Mouse (Mus musculus) heart, postnatal 0 days (tissue): ENCODE measurements around the gene Dxo. TPM values are rescaled to one million over a fixed set of nuclear protein-coding genes. Genes with fewer than 3 reads are reported as not detected.
"Not testable (repeated sequence)": the region's sequence is repeated elsewhere in the genome, so short reads cannot be mapped to it uniquely, and the experiment has no call there.

Source experiments
- ATAC-seq: fragments of 200-750 bp; cut with Nextera tagmentation; 2 replicates; pipeline ENCODE4 v1.8.0; 2017; ENCODE audit warnings: low read depth, moderate number of reproducible peaks, moderate library complexity; ENCODE audit not compliant: insufficient read depth
- DNase-seq: peaks from one replicate; pipeline ENCODE4 v3.0.0-alpha.2; 2016; ENCODE audit warnings: low spot score
- H3K27ac ChIP-seq: fragments of 300-500 bp; sonication (generic); 2 replicates; pipeline ENCODE4 v1.5.1; 2014; ENCODE audit warnings: low read depth, mild to moderate bottlenecking
- H3K27me3 ChIP-seq: fragments of 300-500 bp; sonication (generic); 2 replicates; pipeline ENCODE4 v1.6.1; 2014; ENCODE audit warnings: low read length, mixed read lengths; ENCODE audit not compliant: control insufficient read depth, insufficient read depth
- H3K36me3 ChIP-seq: fragments of 300-500 bp; sonication (generic); replicated peaks from 2 replicates; pipeline ENCODE4 v1.6.1; 2014; ENCODE audit warnings: low read length, mixed read lengths; ENCODE audit not compliant: control insufficient read depth, insufficient read depth
- H3K4me1 ChIP-seq: fragments of 300-500 bp; sonication (generic); 2 replicates; pipeline ENCODE4 v1.6.1; 2014; ENCODE audit warnings: antibody characterized with exemption; ENCODE audit not compliant: control insufficient read depth, insufficient read depth
- H3K4me2 ChIP-seq: fragments of 300-500 bp; sonication (generic); 2 replicates; pipeline ENCODE4 v1.6.1; 2014; ENCODE audit warnings: low read depth, mild to moderate bottlenecking, low read length, moderate library complexity
- H3K4me3 ChIP-seq: fragments of 300-500 bp; sonication (generic); 2 replicates; pipeline ENCODE4 v1.5.1; 2014; ENCODE audit warnings: low read depth, low read length
- H3K9ac ChIP-seq: fragments of 300-500 bp; sonication (generic); replicated peaks from 2 replicates; pipeline ENCODE4 v1.6.1; 2014; ENCODE audit warnings: low read depth, low read length, mixed read lengths
- H3K9me3 ChIP-seq: fragments of 300-500 bp; sonication (generic); replicated peaks from 2 replicates; pipeline ENCODE4 v1.6.1; 2016; ENCODE audit warnings: low read length; ENCODE audit not compliant: control insufficient read depth
- CTCF ChIP-seq: IDR thresholded peaks from 2 replicates; pipeline ENCODE4 v1.5.1; 2016; ENCODE audit warnings: antibody characterized with exemption, control low read depth, low read depth
- EP300 ChIP-seq: IDR thresholded peaks from 2 replicates; pipeline ENCODE4 v1.6.1; 2016; ENCODE audit warnings: antibody characterized with exemption, low read depth
- WGBS: fragments of 180-500 bp; shearing (Covaris S2); extraction: QIAGEN DNeasy Blood & Tissue Kit; methylation state at CpG from one replicate; pipeline ENCODE4 v1.1.7; 2014; 5-methylcytosine and 5-hydroxymethylcytosine counted together
- polyA plus RNA-seq: library from polyadenylated mRNA; unstranded; fragments of >200 nt; fragmentation: Nextera tagmentation; extraction: Ambion mirVana; gene quantifications from 2 replicates; pipeline ENCODE4 v1.2.1, GENCODE M21; 2015
- total RNA-seq: library from RNA; depleted of rRNA; stranded (reverse); fragments of >200 nt; gene quantifications from 2 replicates; pipeline ENCODE4 v1.2.3, GENCODE M21; 2014; ENCODE audit warnings: low replicate concordance; rRNA removed

The Dxo gene
- total RNA-seq (19.2 and 22.3 TPM in 2 replicates), polyA plus RNA-seq (23.0 and 24.3 TPM in 2 replicates)

DNA sequence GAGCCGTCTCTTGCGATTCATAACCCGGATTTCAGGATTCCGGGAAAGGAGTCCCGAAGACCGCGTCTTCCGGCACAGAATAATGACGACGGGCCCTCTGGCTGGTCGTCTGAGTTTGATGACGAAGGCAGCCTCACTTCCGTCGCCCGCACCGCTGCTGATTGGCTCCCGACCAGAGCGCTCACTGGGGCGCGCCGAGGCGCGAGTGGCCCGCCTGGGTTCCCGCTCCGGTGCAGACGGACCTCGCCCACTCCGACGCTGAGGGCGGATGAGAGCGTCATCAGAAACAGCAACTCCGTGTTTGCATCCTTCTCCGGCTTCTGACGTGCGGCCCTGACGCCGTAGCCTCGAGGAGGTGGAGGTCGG, at the start of gene Dxo, which contains the start of gene Stk19:
Dxo (plus strand) TSS at position 164 of the 366 bp plus-strand sequence.
Stk19 (minus strand) TSS at position 90 of the 366 bp plus-strand sequence.
- Histone ChIP-seq H3K27me3 (no peaks in the 10 kb centered on the region), H3K36me3 (peaks cover 49% of the 10 kb centered on the region), H3K9ac (peak within 1 kb of the TSS; percentile 56), H3K4me3 (peak within 1 kb of the TSS; percentile 82), H3K9me3 (no peaks in the 10 kb centered on the region), H3K4me1 (peaks cover 17% of the 10 kb centered on the region), H3K4me2 (peak within 1 kb of the TSS; percentile 89), H3K27ac (peak within 1 kb of the TSS; percentile 59)
- ATAC-seq (peak; percentile 94), DNase-seq (peak; percentile 93)
- under 1% methylated on average over 40 of the region's 40 CpGs for WGBS
- TF ChIP-seq EP300 (0 out of 2 replicates have a peak, but pooled peaks have one; percentile 40), CTCF (no peak)

DNA sequence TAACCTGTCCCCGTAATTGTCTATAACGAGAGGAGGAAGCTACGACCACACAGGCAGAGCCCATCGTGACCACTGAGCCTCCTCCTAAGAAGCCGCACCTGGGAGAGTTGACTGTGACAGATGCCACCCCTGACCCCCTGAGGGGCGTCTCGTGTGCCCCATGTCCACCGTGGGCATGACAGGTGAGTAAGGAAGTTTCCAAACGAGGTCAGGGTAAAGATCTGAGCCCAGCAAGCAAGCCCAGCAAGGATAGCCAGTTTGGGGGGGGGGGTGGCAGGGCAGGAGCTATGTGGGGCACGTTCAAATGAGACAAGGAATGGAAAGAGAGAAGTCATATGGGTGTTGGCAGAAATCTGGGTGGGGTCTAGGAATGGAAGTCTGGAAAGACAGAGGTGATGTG, 41.8 kb upstream of the Dxo start:
- no peak for DNase-seq
- H3K9me3 ChIP-seq: 0 out of 2 replicates have a peak, but pooled peaks cover 4% of the 10 kb centered on the region
- no peaks in the 10 kb centered on the region for H3K4me1 ChIP-seq
- TF ChIP-seq EP300: no peak
- no peak for TF ChIP-seq CTCF
- 76% methylated on average over 10 of the region's 10 CpGs for WGBS
- no peaks in the 10 kb centered on the region for H3K36me3 ChIP-seq
- no peak overlapping the region for H3K9ac ChIP-seq
- no peak overlapping the region for H3K4me2 ChIP-seq
- no peak overlapping the region for H3K27ac ChIP-seq
- no peaks in the 10 kb centered on the region for H3K27me3 ChIP-seq
- ATAC-seq: no peak
- no peak overlapping the region for H3K4me3 ChIP-seq

DNA sequence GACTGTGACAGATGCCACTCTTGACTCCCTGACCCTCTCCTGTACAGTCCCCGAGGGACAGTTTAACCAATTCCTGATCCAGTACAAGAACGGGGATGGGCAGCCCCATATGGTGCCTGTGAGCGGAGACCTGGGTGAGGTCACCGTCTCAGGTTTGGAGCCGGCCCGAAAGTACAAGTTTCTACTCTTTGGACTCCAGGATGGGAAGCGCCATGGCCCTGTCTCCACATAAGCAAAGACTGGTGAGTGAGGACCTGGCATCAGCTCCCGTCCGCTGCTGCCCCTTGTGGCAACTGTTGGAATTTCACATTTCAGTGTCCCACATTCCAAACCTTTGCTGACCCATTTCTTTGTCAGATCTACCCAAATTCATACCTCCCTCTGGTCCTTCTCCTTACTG, 41.2 kb upstream of the Dxo start:
- Histone ChIP-seq H3K4me3 (no peak overlapping the region), H3K36me3 (no peaks in the 10 kb centered on the region), H3K4me2 (no peak overlapping the region), H3K9ac (no peak overlapping the region), H3K27me3 (no peaks in the 10 kb centered on the region), H3K4me1 (no peaks in the 10 kb centered on the region), H3K27ac (no peak overlapping the region), H3K9me3 (0 out of 2 replicates have a peak, but pooled peaks cover 4% of the 10 kb centered on the region)
- DNase-seq (no peak), ATAC-seq (no peak)
- WGBS: 56% methylated on average over 9 of the region's 9 CpGs
- TF ChIP-seq EP300 (no peak), CTCF (peak; percentile 28)

DNA sequence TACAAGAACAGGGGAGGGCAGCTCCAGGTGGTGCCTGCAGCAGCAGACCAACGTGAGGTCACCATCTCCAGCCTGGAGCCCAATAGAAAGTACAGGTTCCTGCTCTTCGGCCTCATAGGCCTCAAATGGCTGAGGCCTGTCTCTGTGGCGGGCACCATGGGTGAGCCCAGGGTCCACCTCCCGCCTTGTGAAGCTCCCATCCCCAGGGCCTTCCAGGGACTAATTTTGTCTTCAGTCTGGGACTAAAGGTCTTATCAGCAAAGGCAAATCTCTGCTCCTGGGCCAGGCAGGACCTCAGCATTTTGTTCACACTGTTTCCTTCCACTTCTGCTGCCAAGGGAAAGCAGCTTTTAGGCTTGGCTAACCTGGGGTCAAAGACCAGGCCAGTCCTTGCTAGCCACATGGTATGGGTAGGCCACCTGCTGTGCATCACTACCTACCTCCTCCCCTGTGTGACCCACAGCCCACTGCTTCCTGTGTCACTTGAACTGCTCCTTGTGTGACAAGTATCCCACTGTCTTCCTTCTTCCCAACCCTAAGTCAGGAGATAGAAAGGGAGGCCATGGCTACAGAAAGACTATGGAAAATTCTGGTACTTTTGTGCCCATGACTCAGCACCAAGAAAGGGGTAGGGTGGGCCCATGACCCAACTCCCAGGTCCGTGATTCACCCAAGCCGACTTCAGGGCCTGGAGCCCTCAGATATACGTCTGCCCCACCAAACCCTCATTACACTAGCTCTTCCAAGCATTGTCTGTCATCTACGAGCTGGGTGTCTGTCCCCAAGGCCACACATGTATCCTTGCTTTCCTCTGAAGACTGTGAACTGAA, 40.3 kb upstream of the Dxo start:
- Histone ChIP-seq H3K4me1 (no peaks in the 10 kb centered on the region), H3K4me3 (no peak overlapping the region), H3K4me2 (no peak overlapping the region)

DNA sequence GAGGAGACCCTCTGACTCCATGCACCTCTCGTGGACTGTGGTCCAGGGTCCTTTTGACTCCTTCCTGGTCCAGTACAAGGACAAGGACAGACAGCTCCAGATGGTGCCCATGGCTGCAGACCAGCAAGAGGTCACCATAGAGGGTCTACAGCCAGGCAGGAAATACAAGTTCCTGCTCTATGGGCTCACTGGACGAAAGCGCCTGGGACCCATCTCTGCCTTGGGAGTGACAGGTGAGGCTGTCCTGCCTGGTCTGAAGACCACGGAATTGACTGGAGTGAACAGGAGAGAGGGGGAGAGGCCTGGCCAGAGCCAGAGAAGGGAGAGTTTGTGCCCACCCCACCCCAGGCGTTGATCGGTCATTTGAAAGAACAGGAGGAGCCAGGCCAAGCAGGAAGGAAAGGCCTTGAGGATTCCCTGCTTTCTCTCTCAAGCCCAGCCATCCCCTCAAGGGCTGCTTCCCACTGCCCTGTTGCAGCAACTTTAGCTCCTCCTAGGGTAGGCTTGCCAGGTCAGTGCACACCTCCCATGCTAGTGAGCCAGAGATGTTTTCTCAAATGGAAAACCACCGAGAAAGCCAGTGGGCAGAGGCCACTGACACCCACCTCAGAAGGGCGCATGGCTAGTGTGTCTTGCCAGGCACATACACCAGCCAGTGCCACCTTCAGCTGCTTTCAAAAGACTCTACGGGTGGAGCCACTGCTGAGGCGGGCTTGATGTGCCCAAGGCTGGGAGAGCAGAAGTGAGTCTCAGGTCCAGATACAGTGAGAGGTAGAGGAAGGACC, 39.4 kb upstream of the Dxo start:
- H3K36me3 ChIP-seq, DNase-seq, H3K4me1 ChIP-seq, ATAC-seq, H3K9me3 ChIP-seq, H3K4me2 ChIP-seq, H3K9ac ChIP-seq, H3K27ac ChIP-seq, H3K4me3 ChIP-seq, H3K27me3 ChIP-seq: not testable (repeated sequence)
- WGBS: 75% methylated on average over 10 of the region's 10 CpGs

More for the DNA sequence above, 40.3 kb upstream of the Dxo start:
- Histone ChIP-seq H3K27me3 (no peaks in the 10 kb centered on the region), H3K9ac (no peak overlapping the region), H3K27ac (no peak overlapping the region), H3K36me3 (no peaks in the 10 kb centered on the region), H3K9me3 (0 out of 2 replicates have a peak, but pooled peaks cover 4% of the 10 kb centered on the region)
- ATAC-seq (no peak), DNase-seq (no peak)
- TF ChIP-seq CTCF (no peak), EP300 (no peak)
- WGBS: 79% methylated on average over 8 of the region's 8 CpGs

DNA sequence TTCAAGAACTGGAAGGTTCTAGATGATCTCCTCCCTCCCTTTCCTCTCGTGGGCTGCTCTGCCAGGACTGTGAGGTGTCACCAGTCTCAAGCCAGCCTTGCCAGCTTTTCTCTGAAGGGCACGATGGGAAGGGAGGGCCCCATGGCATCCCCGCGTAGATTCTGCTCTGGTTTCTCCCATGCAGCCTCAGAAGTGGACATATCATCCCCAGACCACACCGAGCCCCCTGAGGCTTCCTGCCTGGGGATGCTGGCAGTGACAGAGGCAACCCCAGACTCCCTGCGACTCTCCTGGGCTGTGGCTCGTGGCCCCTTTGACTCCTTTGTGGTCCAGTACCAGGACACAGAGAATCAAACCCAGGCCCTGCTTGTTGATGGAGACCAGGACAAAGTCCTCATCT, 38.7 kb upstream of the Dxo start:
- not testable (repeated sequence) for H3K4me2 ChIP-seq, H3K36me3 ChIP-seq, H3K9ac ChIP-seq, ATAC-seq, DNase-seq, H3K9me3 ChIP-seq, H3K27me3 ChIP-seq, H3K27ac ChIP-seq, H3K4me1 ChIP-seq, H3K4me3 ChIP-seq
- WGBS: 78% methylated on average over 6 of the region's 7 CpGs
